Mouse (Mus musculus): ENCODE measurements at regions not wholly inside any gene's neighbourhood (a gene's known extent, or its start where the extent isn't known, plus 50 kb on each side); places are given as distances from the start of the nearest gene placed in this dataset.

DNA sequence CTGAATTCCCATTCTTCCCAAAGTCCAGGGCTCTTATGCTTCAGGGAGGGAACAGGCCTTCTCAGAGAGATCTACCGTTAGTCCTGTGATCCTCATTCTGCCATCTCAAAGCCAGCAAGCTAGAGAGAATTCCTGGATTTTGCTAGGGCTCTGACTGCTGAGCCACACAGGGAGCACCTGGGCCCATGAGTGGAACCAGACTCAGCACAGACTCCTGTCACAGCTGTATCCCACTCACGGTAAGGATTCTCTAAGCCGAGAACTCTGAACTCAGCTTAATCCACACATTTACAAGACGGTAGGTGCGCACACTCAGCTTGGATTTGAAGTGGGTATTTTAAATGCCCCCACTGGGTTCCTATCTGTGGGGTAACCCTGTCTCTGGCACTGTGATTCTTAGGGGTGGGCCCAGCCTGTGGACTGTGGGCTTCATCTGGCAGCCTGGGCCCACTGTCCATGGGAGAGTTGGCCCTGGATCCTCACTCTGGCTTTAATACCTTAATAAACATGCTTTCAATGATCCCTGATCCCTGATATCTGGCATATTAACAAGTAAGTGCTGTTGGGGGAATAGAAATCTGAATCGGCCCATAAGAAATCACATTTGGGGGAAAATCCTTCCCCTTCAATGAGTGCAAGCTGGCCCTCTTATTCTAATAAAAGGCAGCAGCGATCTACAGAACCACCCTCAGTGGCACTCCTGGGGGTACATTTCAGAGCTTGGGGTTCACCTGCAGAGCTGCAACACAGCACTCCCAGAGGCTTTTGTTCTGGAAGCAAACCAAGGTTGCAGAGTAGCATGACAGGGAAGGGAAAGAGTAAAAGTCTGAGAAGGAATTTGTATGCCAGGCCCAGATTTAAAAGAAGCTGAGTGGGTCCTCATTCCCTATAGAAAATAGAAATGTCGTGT, 491.5 kb upstream of the Mgmt start:
- no peak overlapping the region for H3K4me3 ChIP-seq
- no peak overlapping the region for H3ac ChIP-seq (ENCODE audit: control insufficient read depth, insufficient read length)
- no peaks in the 10 kb centered on the region for H3K36me3 ChIP-seq (ENCODE audit: control insufficient read depth, insufficient read depth)
- no peaks in the 10 kb centered on the region for H3K79me2 ChIP-seq (ENCODE audit: control insufficient read depth, insufficient read depth)
- H3K27me3 ChIP-seq (ENCODE audit: control insufficient read depth, insufficient read depth, insufficient read length): no peaks in the 10 kb centered on the region
- TF ChIP-seq MYOG (IDR thresholded peaks at IDR 0.05; ENCODE audit: control insufficient read depth in 1 of 3, insufficient read depth in 1 of 3, insufficient read length in 2 of 3, low read depth in 2 of 3) (no peak), REST (IDR thresholded peaks at IDR 0.05; ENCODE audit: insufficient read depth, insufficient read length) (no peak), E2F4 (IDR thresholded peaks at IDR 0.05; ENCODE audit: insufficient read depth) (no peak), TCF3 (IDR thresholded peaks at IDR 0.05; ENCODE audit: insufficient read length, low read depth) (no peak), MYOD1 (IDR thresholded peaks at IDR 0.05; ENCODE audit: control insufficient read depth in 1 of 3, insufficient read length in 2 of 3, low read depth in 2 of 3) (no peak), POLR2AphosphoS2 (IDR thresholded peaks at IDR 0.05; ENCODE audit: insufficient read length, low read depth) (no peak), SRF (IDR thresholded peaks at IDR 0.05; ENCODE audit: control insufficient read depth, insufficient read length, low read depth) (no peak), USF1 (IDR thresholded peaks at IDR 0.05; ENCODE audit: low read depth) (no peak), POLR2A (IDR thresholded peaks at IDR 0.05; ENCODE audit: insufficient read length, low read depth) (no peak), CEBPB (IDR thresholded peaks at IDR 0.05; ENCODE audit: insufficient read depth, poor library complexity, severe bottlenecking) (no peak), TCF12 (IDR thresholded peaks at IDR 0.05; ENCODE audit: insufficient read depth, poor library complexity, severe bottlenecking) (no peak), MAX (IDR thresholded peaks at IDR 0.05; ENCODE audit: low read depth) (no peak)
- no peak overlapping the region for H3K4me2 ChIP-seq (ENCODE audit: low read depth)

DNA sequence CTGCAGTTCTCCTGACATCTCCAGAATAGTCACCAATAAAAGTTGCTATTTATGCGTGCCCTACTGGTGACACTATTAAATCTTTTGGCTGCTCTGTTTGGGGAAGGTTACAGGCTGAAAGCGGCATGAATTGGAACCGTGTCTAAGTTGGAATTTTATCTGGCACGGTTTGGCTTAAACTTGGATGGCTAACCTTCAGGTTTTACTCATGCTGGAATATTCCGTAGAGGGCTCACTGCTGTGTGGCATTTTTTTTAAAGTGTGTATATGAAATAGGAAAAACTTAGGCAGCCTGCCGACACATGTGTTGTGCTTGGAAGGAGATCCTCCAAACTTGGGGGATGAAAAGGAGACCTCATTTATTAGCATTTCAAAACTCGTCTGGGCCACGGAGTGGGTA, 489.0 kb upstream of the Mgmt start:
- H3K36me3 ChIP-seq (ENCODE audit: control insufficient read depth, insufficient read depth): no peaks in the 10 kb centered on the region
- no peak overlapping the region for H3K4me3 ChIP-seq
- no peak for TF ChIP-seq CEBPB (IDR thresholded peaks at IDR 0.05; ENCODE audit: insufficient read depth, poor library complexity, severe bottlenecking)
- H3K79me2 ChIP-seq (ENCODE audit: control insufficient read depth, insufficient read depth): no peaks in the 10 kb centered on the region
- no peaks in the 10 kb centered on the region for H3K27me3 ChIP-seq (ENCODE audit: control insufficient read depth, insufficient read depth, insufficient read length)
- H3ac ChIP-seq (ENCODE audit: control insufficient read depth, insufficient read length): no peak overlapping the region
- H3K4me2 ChIP-seq (ENCODE audit: low read depth): no peak overlapping the region

- no peak for TF ChIP-seq CEBPB (IDR thresholded peaks at IDR 0.05; ENCODE audit: insufficient read depth, poor library complexity, severe bottlenecking)
- TF ChIP-seq USF1 (IDR thresholded peaks at IDR 0.05; ENCODE audit: low read depth): no peak
- TF ChIP-seq TCF12 (IDR thresholded peaks at IDR 0.05; ENCODE audit: insufficient read depth, poor library complexity, severe bottlenecking): no peak
- no peak for TF ChIP-seq E2F4 (IDR thresholded peaks at IDR 0.05; ENCODE audit: insufficient read depth)
- TF ChIP-seq MAX (IDR thresholded peaks at IDR 0.05; ENCODE audit: low read depth): no peak
- TF ChIP-seq POLR2A (IDR thresholded peaks at IDR 0.05; ENCODE audit: insufficient read length, low read depth): no peak
- TF ChIP-seq POLR2AphosphoS2 (IDR thresholded peaks at IDR 0.05; ENCODE audit: insufficient read length, low read depth): no peak
- TF ChIP-seq MYOG (IDR thresholded peaks at IDR 0.05; ENCODE audit: control insufficient read depth in 1 of 3, insufficient read depth in 1 of 3, insufficient read length in 2 of 3, low read depth in 2 of 3): no peak
- TF ChIP-seq MYOD1 (IDR thresholded peaks at IDR 0.05; ENCODE audit: control insufficient read depth in 1 of 3, insufficient read length in 2 of 3, low read depth in 2 of 3): no peak
- TF ChIP-seq REST (IDR thresholded peaks at IDR 0.05; ENCODE audit: insufficient read depth, insufficient read length): no peak
- no peak for TF ChIP-seq SRF (IDR thresholded peaks at IDR 0.05; ENCODE audit: control insufficient read depth, insufficient read length, low read depth)
- no peak for TF ChIP-seq TCF3 (IDR thresholded peaks at IDR 0.05; ENCODE audit: insufficient read length, low read depth)
Measured at GRCm38 (mm10) chr7:136406258-136407100, 487.9 kb upstream of the Mgmt start.

DNA sequence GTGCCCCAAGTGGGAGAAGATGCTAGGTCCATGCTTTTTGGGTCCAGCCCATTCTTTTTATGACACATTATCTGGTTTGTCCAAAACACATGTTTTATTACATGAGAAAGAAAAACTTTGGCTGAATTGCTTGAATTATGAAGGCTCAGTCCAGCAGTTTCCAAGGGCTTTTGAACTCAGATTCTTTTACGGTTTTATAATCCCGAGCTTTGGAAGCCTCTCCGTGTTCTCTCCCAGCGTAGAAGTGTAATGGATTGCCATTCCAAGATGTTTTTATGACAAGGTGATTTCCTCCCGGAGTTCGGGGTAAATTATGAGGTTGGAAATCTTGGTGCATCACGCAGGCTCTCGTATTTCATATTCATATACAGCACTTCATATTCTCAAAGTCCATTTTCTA, 479.6 kb upstream of the Mgmt start:
- no peaks in the 10 kb centered on the region for H3K27me3 ChIP-seq (ENCODE audit: control insufficient read depth, insufficient read depth, insufficient read length)
- no peaks in the 10 kb centered on the region for H3K36me3 ChIP-seq (ENCODE audit: control insufficient read depth, insufficient read depth)
- H3K4me2 ChIP-seq (ENCODE audit: low read depth): no peak overlapping the region
- H3ac ChIP-seq (ENCODE audit: control insufficient read depth, insufficient read length): no peak overlapping the region
- TF ChIP-seq POLR2AphosphoS2 (IDR thresholded peaks at IDR 0.05; ENCODE audit: insufficient read length, low read depth) (no peak), POLR2A (IDR thresholded peaks at IDR 0.05; ENCODE audit: insufficient read length, low read depth) (no peak), MAX (IDR thresholded peaks at IDR 0.05; ENCODE audit: low read depth) (no peak), E2F4 (IDR thresholded peaks at IDR 0.05; ENCODE audit: insufficient read depth) (no peak), CEBPB (IDR thresholded peaks at IDR 0.05; ENCODE audit: insufficient read depth, poor library complexity, severe bottlenecking) (no peak), MYOG (IDR thresholded peaks at IDR 0.05; ENCODE audit: control insufficient read depth in 1 of 3, insufficient read depth in 1 of 3, insufficient read length in 2 of 3, low read depth in 2 of 3) (no peak), MYOD1 (IDR thresholded peaks at IDR 0.05; ENCODE audit: control insufficient read depth in 1 of 3, insufficient read length in 2 of 3, low read depth in 2 of 3) (no peak), SRF (IDR thresholded peaks at IDR 0.05; ENCODE audit: control insufficient read depth, insufficient read length, low read depth) (no peak), USF1 (IDR thresholded peaks at IDR 0.05; ENCODE audit: low read depth) (no peak), REST (IDR thresholded peaks at IDR 0.05; ENCODE audit: insufficient read depth, insufficient read length) (no peak), TCF12 (IDR thresholded peaks at IDR 0.05; ENCODE audit: insufficient read depth, poor library complexity, severe bottlenecking) (no peak), TCF3 (IDR thresholded peaks at IDR 0.05; ENCODE audit: insufficient read length, low read depth) (no peak)
- H3K4me3 ChIP-seq: no peak overlapping the region
- no peaks in the 10 kb centered on the region for H3K79me2 ChIP-seq (ENCODE audit: control insufficient read depth, insufficient read depth)

More at GRCm38 (mm10) chr7:136406258-136407100, 487.9 kb upstream of the Mgmt start:
- Histone ChIP-seq H3K4me2 (ENCODE audit: low read depth) (no peak overlapping the region), H3K4me3 (no peak overlapping the region), H3ac (ENCODE audit: control insufficient read depth, insufficient read length) (no peak overlapping the region), H3K27me3 (ENCODE audit: control insufficient read depth, insufficient read depth, insufficient read length) (no peaks in the 10 kb centered on the region), H3K79me2 (ENCODE audit: control insufficient read depth, insufficient read depth) (no peaks in the 10 kb centered on the region), H3K36me3 (ENCODE audit: control insufficient read depth, insufficient read depth) (no peaks in the 10 kb centered on the region)

Data from myocyte (in vitro differentiated cells).